Mouse (Mus musculus) inflammation-experienced regulatory T-cells (primary cell): ENCODE measurements around the gene Olfr739. TPM values are rescaled to one million over a fixed set of nuclear protein-coding genes. Genes with fewer than 3 reads are reported as not detected.

ENCODE experiments used
- polyA plus RNA-seq, 2 experiments: library from polyadenylated mRNA; unstranded; fragments of 100-300 nt; shearing (Covaris generic); gene quantifications; one replicate each; pipeline ENCODE4 v1.2.1; 2017

Gene Olfr739
- polyA plus RNA-seq = not detected

DNA sequence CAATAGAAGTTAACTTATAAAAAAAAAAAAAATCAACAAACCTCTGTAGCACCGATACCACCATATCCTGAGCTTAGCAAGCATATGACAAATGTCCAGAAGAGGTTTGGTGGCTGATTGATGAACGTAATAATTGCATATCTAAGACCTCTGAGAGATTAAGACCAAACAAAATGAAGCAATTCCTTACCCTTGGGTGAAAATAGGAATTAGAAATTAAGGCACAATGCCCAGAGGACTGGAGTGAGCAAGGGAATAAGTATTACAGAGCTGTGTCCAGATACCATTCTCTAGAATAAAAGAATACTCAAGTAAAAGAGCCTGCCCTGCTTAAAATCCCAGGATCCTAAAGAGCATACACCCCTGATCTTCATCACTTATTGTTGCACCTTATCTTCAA lies at the start of gene Olfr739:
Olfr739 (plus strand) TSS at position 301 of the 400 bp plus-strand sequence.

DNA sequence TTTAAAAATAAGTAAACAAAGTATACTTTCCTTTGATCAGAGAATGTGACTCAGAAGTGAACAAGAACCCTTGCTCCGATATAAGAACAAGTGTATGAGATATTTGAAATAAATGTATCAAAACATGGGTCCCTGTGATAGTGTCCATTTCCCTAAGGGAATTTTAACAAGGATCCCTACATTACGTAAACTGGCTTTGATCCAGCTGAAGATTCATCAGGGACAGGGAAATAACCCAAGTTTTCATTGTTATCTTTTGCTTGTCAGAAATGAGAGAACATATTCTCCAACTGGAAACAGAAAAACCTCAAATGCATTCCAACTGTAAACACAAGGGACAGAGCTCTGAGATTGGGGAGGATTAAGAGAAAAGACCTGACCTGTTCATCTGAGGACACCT lies 37.6 kb upstream of the Olfr739 start, which contains the start of gene Olfr736:
Olfr736 (plus strand) TSS at position 301 of the 400 bp plus-strand sequence.

DNA sequence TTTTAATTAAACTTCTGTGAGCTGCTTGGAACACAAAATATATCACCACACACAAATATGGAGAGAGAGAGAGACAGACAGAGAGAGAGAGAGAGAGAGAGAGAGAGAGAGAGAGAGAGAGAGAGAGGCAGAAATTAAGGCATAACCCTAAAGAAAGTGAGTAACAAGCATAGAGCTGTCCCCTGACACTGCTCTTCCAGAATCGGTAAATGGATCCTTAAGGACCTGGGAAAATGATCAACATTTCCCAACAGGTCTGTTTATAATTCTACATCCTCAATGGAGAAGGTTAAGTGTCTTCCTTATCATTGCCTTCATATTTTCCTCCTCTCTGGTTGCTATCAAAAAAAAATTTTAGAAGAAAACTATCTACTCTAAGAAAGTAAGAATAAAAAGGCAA lies 11.2 kb upstream of the Olfr739 start, which contains the start of gene Olfr738:
Olfr738 (plus strand) TSS at position 301 of the 400 bp plus-strand sequence.

DNA sequence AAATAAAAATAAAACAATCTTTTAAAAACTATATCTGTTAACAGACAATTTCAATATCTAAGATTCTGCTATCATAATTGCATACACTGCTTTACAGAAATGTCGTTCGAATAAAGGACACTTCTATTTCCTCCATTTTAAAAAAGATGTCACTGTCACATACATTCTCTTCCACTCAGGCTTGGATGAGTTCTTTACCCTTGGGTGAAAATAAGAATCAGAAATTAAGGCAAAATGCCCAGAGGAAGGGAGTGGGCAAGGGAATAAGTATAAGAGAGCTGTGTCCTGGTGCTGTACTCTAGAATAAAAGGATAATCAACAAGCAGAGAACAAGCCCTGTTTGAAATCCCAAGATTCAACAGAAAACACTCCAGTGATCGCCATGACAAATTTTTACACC lies 26.8 kb downstream of the Olfr739 start, which contains the start of gene Olfr740:
Olfr740 (plus strand) TSS at position 301 of the 400 bp plus-strand sequence.

DNA sequence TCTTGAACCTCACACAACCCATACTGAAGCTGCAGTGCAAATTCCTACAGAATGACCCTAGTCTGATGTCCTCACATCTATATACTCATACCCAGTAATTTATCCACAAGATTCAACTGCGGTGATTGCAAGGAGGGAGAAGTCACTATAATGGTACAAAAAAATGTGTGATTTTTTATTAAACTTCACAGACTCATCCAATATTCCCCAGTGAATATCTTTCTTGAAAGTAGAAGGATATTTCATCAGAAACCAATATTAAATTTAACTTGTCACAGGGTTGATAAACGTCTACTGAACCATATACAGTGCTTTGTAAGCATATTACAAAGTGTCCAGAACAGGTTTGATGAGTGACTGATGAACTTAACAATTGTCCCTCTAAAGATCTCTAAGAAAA lies 54.0 kb downstream of the Olfr739 start, which contains the start of gene Olfr741:
Olfr741 (plus strand) TSS at position 301 of the 400 bp plus-strand sequence.

Other genes starting within 250 kb of the Olfr739 start
- not detected for gene Olfr730, start 230.4 kb upstream of the Olfr739 start, polyA plus RNA-seq
- under 1 TPM; 0.10 to 0.11 TPM for gene Olfr731, start 176.8 kb upstream of the Olfr739 start, polyA plus RNA-seq
- under 1 TPM; 0.17 to 0.23 TPM for gene Olfr732, start 134.4 kb upstream of the Olfr739 start, polyA plus RNA-seq
- under 1 TPM in 1 of 2 experiments, not detected in 1; 0.22 TPM for gene Olfr733, start 117.1 kb upstream of the Olfr739 start, polyA plus RNA-seq
- under 1 TPM in 1 of 2 experiments, not detected in 1; 0.04 TPM for gene Olfr734, start 91.9 kb upstream of the Olfr739 start, polyA plus RNA-seq
- gene Olfr735, start 69.8 kb upstream of the Olfr739 start, polyA plus RNA-seq = not detected
- not detected for gene Tlr11, start 60.7 kb upstream of the Olfr739 start, polyA plus RNA-seq
- gene Olfr736, start 37.5 kb upstream of the Olfr739 start, polyA plus RNA-seq = under 1 TPM in 1 of 2 experiments, not detected in 1; 0.12 TPM
- not detected for gene Olfr738, start 11.1 kb upstream of the Olfr739 start, polyA plus RNA-seq
- gene Olfr740, start 26.9 kb downstream of the Olfr739 start, polyA plus RNA-seq = not detected
- not detected for gene Olfr741, start 54.1 kb downstream of the Olfr739 start, polyA plus RNA-seq
- gene Olfr742, start 85.0 kb downstream of the Olfr739 start, polyA plus RNA-seq = not detected
- under 1 TPM in 1 of 2 experiments, not detected in 1; 0.27 TPM for gene Olfr743, start 103.2 kb downstream of the Olfr739 start, polyA plus RNA-seq
- not detected for gene Olfr744, start 196.3 kb downstream of the Olfr739 start, polyA plus RNA-seq
- 1 to 10 TPM in 1 of 2 experiments, under 1 TPM in 1; 0.19 to 1.2 TPM for gene Olfr745, start 220.8 kb downstream of the Olfr739 start, polyA plus RNA-seq
- not detected for gene Olfr746, start 228.5 kb downstream of the Olfr739 start, polyA plus RNA-seq